Mouse (Mus musculus): ENCODE results near the gene Snx11. TPM values are rescaled to one million over a fixed set of nuclear protein-coding genes. Genes with fewer than 3 reads are reported as not detected.
"Not testable (repeated sequence)": the region's sequence is repeated elsewhere in the genome, so short reads cannot be mapped to it uniquely, and the experiment has no call there.

The Snx11 gene
- total RNA-seq (2021), result 10 to 100 TPM; 10.0 to 10.3 TPM
- long read RNA-seq, experiment 1, partial matches to known transcripts, result 0 of 4 reads
- long read RNA-seq, experiment 1, other reads (novel, unspliced or antisense), result 1 of 4 reads
- long read RNA-seq, experiment 2, partial matches to known transcripts, result 1 of 7 reads
- long read RNA-seq, experiment 2, other reads (novel, unspliced or antisense), result 1 of 7 reads

DNA sequence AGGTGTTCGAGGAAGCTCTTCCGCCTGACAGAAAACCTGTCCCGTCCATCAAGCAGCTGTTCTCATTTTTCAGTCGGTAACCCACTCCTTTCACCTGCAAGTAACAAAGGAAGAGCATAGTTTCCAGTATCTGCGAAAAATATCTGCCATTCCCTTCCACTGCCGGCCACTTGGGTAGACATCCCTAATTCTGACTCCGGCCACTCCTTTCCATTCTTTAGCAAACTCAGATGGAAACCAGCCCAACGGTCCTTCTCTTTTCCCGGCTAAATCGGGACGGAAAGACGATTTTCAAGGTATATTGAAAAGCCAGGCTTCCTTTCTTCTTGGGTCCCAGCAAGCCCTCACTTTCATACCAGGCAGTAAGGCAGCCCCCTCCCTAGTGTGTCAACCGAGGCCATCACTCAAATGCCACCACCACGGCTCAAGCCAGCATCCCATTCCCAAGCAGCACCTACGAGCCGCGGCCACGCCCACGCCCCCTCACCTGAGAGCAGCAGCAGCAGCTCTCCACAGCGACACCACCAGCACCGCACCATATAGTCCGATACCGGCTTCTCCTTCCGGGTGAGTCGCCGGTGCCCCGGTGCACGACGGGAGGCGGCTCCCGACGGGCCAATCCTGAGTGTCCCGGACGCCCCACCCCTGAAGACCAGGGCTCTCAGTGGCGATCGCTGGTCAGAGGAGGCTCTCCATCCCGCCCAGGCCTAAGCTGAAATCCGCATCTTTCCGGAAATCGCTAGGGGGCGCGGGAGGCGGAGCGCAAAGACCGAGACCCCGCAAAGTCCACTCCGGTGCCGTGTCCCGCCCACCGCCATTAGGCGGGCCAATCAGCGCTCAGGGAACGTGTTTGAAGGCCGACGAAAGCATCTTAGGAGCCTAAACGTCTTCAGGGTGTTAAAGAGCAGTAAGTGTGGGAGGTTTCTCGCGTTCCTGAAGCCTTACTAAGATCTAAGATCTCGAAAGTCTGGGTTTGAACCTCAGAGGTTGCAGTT lies at the start of gene Snx11:
Snx11 (minus strand) TSS at position 592 of the 995 bp plus-strand sequence.
- peak; percentile 99 to 100 for DNase-seq
- intact Hi-C loops (cut with DNase I), result no loop called here

DNA sequence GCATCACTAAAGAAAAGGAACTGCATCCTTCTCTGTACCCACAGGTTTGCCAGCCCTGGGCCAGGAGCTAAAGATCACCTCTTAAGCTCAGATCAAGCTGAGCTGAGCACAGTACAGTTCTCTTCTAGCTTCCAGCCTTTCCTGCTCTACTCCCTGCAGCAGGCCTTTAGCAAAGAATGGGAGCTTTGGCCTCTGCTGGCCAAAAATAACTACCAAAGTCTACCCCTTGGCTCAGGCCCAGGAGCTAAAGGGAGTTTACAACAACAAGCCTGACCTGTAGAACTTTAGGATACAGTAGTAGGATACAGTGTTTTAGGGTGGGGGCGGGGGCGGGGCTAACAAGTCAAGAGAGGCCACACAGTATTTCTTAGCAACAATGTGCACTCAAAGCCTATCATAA lies 49.1 kb upstream of the Snx11 start:
- intact Hi-C loops (cut with DNase I), result loop anchor here (2.0 kb wide), 1 partner anchor 34 kb away; no protein-coding TSS in a partner anchor
- peak in 1 of 2 experiments; percentile 25 for DNase-seq

DNA sequence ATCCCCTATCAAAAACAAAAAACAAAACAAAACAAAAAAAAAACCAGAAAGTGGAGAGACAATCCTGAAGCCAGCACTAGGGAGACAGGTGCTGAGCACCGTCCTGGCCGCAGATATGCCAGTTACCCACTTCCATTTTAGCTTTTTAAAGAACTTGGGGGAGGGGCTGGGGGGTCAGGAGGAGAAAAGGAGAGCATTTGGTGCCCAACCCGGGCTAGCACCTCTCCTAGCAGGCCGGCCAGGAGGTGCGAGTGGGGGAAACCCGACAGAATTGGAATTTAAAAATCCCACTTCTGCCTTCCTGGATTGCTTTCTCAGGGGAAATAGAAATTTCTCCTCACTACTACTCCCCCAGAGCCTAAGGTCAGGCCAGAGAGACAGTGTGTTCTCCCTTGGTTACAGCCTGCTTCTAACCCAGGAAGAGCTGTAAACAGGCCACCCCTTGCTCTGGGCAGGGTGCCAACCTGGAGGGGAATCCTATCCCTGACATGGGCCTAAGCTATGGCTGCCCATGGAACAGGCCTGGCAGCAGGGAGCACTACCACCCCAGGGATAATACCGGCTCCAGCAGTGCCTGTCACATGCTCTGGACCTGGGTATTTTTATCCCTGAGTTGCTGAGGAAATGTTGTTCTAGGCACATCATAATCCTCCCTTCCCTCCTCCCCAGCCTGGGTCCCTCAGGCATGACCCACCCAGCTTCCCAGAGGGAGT lies 47.6 kb upstream of the Snx11 start:
- intact Hi-C loops (cut with DNase I), result no loop called here

DNA sequence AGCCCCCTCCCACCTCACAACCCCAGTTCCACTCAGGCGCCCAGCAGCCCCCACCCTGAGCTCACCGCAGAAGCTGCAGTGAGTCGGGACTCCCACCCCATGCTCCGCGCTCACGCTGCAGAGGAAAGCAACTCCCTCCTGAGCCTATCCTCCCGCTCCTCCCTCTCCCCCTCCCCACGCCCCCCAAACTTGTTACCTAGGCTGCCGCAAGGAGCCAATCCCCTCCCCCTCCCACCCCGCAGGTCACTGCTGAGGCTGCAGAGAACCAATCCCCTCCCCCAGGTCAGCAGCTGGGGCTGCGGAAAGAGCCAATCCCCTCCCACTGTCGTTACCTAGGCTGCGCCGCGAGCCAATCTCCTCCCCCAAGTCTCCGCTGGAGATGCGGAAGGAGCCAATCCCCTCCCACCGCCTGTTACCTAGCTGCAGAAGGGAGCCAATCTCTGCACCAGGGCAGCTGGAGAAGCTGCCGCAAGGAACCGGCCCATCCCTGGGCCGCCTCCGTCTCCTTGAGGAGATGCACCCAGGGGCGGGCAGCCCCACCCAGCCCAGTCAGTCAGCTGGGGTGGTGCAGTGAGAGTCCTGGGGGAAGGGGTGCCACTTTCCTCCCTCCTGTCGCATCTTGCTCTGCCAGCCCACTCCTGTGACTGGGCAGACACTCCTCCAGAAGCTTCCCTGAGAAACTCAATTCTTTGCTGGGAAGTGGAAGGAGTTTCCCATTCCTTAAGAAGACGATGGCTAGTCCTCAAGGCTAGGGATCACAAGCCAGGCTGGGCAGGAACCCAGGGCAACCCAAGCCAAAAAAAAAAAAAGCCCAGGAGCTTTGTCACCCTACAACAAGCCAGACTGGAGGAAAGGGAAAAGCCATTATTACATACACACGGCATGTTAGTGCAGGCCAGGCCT lies 46.8 kb upstream of the Snx11 start:
- intact Hi-C loops (cut with DNase I), result no loop called here
- DNase-seq, result peak; percentile 73 to 80

More for the DNA sequence above, 47.6 kb upstream of the Snx11 start:
- peak; percentile 76 to 88 for DNase-seq

DNA sequence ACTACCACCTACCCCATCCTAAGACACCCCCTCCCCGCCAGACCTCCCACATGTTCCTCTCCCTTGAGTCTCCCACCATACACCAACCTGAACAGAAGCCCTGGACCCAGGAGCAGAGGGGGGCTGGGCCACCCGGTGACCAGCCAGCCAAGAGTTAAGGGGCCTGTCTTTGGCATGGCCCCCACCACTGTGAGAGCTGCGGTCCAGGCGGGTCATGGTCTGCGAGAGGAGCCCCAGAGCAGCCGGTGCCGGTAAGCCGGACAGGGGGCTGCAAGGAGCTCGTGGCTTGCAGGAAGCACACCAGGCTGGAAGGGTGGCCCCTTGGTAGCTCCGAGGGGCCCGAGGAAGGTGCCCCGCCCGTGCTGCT lies 46.1 kb upstream of the Snx11 start:
- intact Hi-C loops (cut with DNase I), result no loop called here
- DNase-seq, result peak in 1 of 2 experiments; percentile 21

DNA sequence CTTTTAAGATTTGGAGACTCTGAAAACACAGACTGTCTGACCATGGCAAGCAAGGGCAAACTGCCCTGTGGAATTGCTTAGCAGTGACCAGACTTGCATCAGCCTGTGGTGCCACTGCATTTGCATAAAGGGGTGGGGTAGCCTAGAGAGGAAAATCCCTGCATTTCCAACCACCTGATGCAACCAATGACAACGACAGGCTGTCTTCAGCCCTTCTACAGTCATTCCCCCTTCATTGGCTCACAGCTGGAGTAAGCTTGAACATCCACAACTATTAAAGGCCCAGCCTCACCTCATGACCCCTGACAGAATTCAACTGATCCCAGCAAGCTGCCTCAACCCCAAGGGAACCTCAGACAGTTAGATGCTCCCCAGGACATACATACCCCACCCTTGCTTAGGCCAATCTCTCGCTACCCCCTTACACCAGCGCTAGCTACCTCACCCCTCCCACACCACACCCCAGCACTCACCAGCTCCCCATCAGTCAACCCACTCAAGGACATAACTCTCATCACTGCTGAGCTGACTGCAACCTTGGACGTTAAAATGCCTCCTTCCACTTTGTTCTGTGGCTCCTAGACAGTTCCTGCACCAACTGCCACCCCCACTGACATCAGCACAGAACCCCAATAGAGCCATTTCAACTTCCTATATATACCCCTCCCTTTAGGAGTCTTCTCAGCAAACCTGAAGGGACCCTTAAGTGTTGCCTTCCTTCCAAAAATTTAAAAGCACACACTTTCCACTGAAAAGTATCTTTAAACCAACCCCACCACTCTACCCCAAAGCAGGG lies 45.5 kb upstream of the Snx11 start:
- intact Hi-C loops (cut with DNase I), result no loop called here
- no peak for DNase-seq

DNA sequence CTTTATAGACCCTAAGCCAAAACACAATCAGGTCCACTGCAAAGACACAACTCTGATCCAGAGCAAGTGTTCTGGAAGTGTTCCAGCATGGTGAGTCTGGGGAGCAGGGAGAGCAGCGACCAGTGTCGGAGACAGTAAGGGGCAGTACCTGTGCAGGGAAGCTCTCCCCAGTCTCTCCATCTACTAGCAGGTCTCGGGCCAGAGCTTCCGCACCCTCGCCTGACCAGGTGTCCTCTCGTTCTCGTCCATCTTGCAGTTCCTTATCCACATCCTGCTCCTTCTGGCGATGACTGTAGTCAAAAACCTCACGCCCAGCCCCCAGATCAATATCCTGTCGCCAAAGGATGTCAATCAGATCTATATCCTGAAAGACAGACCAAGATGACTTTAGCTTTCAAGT lies 44.6 kb upstream of the Snx11 start:
- intact Hi-C loops (cut with DNase I), result no loop called here
- DNase-seq, result no peak

DNA sequence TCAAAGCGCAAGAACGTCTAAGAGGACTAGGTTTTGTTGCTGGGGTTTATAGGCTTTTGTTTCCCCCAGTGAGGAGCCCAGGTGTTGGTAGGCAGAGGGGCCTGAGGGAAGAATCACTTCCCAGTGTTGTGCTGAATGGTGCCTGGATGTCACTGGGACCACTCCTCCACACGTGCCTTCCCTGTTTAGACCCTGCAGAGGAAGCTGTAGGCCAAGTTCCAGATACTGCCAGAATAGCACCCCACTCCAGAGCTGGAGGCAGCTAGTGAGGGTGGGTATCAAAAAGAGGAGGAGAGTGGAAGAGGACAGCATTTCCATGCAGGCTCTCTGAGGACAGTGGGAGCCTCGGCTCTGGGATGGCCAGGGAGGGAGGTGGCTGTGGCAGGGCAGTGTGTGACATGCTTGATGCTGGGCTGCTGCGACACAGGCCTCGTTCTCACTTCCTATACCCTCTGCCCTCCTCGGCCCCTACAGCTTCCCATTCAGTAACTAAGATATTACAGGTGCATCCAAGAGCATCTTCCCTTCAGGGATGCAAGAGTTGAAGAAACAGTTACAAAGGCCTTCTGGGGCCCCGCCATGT lies 40.9 kb upstream of the Snx11 start:
- DNase-seq, result no peak
- intact Hi-C loops (cut with DNase I), result no loop called here

DNA sequence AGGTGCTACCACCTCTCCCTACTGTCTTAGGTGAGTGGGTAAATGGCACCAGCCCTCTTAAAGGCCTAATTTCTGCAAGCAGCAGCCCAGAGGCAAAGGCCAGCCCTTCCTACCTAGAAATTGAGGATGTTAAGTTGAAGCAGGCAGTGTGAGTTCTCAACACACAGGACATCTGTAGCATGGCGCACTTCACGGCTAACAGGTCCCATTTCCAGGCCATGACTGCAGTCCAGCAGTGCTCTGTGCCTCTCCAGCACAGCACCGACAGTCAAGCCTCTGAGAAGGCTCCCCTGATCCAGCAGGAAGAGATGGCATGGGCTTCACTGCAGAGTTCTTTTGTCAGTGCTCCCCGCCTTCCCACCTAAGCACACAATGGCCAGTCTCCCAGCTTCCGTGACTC lies 39.6 kb upstream of the Snx11 start:
- intact Hi-C loops (cut with DNase I), result no loop called here

DNA sequence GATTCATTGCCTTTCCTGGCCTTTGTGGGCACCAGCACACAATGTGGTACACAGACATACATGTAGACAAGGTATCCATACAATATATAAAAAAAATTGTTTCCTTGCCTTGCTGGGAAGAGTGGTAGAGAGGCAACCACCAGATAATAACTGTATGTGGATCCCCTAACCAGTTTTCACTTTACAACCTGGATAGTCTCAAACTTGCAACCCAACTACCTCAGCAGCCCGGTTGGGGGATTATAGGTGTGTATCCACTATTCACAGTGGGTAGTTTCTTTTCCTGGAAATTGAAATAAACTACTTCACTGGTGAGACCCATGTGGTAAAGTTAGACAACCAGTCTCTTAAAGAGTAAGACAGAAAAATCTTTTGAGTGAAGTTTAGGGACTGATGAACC lies 39.1 kb upstream of the Snx11 start:
- no peak for DNase-seq
- intact Hi-C loops (cut with DNase I), result no loop called here

More for the DNA sequence above, 39.6 kb upstream of the Snx11 start:
- no peak for DNase-seq

DNA sequence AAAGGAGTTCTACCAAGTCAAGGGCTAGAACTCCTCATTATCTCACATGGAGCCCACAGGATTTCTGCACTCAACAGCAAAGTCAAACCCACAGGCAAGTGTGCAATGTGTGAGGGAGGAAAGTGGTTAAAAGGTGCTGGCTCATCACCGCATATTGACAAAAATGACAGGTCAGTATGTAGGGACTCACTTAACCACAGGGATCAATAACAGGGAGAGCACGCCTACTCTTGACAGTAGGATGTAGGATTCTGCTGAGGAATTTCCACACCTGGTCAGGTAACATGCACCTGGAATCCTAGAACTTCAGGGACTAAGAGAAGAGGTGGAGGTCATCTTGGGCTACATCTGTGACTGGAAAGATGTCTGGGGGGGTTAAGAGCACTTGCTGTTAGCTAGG lies 38.5 kb upstream of the Snx11 start:
- DNase-seq, result no peak
- intact Hi-C loops (cut with DNase I), result no loop called here

DNA sequence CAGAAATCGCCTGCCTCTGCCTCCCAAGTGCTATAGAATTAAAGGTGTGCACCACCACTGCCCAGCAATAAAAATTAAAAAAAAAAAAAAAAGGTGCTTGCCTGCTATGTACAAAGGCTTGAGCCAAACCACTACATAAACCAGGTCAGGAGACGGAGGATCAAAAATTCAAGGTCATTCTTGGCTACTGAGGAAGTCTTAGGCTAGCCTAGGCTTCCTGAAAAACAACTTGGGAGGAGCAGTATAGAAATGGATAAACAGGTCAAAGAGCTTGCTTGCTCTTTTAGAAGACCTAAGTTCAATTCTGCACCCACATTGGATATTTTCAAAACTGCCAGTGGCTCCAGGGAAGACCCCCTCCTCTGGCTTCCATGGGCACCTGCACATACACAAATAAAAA lies 37.1 kb upstream of the Snx11 start:
- DNase-seq, result no peak
- intact Hi-C loops (cut with DNase I), result no loop called here

DNA sequence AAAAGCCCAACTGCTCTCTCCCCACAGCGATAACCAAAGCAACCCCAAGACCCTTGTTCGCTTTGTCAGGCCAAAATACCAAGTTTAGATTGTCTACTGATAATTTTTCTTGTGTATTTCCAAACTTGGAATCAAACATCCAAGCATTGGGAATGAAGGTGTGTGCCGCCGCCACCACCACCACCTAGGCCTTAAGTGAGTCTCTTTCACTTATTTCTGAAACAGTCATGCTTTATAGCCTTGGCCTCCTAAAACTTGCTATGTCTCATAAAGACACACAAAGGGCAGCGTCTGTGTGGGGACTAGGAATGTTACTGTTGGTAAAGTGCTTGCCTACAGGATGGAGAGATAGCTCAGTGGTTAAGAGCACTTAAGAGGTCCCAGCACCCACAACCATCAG lies 36.6 kb upstream of the Snx11 start:
- intact Hi-C loops (cut with DNase I), result no loop called here
- DNase-seq, result no peak

DNA sequence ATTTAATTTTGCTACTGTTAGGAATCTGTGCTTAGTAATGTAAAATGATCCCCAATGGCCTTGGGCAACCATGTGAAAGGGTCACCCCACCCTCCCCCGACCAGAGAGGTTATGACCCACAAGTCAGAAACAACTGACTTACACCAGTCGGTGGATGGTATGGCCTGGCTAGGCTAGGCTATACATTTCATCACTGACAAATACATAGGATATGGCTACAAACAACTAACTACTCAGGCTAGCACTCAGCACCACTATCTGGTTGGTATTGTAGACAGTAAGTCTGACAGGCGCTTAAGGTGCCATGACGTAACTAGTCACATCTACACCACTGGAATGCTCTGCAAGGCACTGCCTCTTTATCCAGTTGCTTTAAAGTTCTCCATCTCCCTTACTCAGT lies 36.1 kb upstream of the Snx11 start:
- intact Hi-C loops (cut with DNase I), result no loop called here
- no peak for DNase-seq

DNA sequence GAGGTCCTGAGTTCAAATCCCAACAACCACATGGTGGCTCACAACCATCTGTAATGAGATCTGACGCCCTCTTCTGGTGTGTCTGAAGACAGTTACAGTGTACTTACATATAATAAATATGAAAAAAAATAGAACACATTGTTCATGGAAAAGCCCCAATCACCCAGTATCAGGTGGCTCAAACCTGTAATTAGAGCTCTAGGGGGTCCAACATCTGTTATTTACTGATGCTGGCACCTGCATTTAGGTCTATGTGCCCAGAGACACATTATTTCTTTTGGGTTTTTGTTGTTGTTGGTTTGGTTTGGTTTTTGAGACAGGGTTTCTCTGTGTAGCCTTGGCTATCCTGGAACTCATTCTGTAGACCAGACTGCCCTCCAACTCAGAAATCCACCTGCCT lies 33.8 kb upstream of the Snx11 start:
- intact Hi-C loops (cut with DNase I); DNase-seq: not testable (repeated sequence)

DNA sequence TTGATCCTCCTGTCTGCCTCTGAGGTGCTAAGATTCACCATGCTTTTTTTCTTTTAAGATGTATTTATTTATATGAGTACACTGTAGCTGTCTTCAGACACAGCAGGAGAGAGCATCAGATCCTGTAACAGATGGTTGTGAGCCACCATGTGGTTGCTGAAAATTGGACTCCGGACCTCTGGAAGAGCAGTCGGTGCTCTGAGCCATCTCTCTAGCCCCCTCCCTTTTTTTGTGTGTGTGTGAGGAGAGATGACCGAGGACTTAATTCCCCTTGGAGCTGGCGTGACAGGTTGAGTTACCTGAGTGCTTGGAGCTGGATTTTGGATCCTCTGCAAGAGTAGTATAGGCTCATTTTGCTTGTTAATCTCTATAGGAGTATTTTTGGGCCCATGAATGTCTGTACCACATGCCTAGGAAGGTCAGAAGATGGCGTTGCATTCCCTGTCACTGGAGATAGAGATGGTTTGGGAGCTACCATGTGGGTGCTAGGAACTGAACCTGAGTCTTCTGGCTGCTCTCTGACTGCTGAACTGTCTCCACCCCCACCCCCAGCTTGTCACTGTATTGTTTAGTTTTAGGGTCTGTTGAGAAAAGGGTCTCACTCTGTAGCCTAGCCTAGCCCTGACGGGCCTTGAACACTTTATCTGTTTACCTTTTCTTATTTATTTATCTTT lies 32.3 kb upstream of the Snx11 start:
- DNase-seq, result no peak
- intact Hi-C loops (cut with DNase I), result no loop called here

DNA sequence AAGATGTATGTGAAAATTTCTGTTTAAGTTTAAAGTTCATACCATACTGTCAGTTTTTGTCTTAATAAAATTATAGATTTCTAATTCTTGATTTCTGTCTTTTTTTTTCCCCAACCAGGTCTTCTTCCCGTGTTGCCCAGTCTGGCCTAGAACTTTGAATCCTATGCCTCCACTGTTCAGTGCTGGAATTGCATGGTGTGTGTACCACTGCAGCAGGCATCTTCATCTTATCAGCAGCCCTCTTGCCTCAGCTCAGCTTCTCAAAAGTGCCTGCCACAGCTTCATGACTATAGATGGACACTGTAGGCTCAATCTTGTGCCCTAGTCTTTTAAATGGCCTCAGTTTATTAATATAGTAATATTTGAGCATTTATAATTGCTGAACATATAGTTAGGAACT lies 30.7 kb upstream of the Snx11 start:
- intact Hi-C loops (cut with DNase I), result no loop called here
- no peak for DNase-seq

DNA sequence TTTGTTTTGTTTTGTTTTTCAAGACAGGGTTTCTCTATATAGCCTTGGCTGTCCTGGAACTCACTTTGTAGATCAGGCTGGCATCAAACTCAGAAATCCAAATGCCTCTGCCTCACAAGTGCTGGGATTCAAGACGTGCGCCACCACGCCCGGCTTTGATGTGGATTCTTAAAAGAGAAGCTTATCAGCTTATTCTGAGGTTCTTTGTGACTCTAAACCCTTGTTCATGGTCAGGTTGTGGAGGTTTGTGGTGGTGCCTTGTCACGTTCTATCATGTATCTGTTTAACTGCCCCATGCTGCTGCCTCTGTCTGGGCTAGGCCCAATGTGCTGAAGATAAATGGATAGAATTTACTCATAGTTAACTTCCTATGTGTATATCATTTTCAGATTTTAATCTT lies 28.2 kb upstream of the Snx11 start:
- intact Hi-C loops (cut with DNase I), result no loop called here
- no peak for DNase-seq
